Mouse (Mus musculus): ENCODE data around the gene Cul3. TPM values are rescaled to one million over a fixed set of nuclear protein-coding genes. Genes with fewer than 3 reads are reported as not detected.

The Cul3 gene
- 128 TPM for polyA plus RNA-seq (2015; fragmentation: Illumina TruSeq; extraction: RNeasy Lipid Tissue Mini Kit (QIAGEN cat#74804); ENCODE audit: low read depth, low replicate concordance)

DNA sequence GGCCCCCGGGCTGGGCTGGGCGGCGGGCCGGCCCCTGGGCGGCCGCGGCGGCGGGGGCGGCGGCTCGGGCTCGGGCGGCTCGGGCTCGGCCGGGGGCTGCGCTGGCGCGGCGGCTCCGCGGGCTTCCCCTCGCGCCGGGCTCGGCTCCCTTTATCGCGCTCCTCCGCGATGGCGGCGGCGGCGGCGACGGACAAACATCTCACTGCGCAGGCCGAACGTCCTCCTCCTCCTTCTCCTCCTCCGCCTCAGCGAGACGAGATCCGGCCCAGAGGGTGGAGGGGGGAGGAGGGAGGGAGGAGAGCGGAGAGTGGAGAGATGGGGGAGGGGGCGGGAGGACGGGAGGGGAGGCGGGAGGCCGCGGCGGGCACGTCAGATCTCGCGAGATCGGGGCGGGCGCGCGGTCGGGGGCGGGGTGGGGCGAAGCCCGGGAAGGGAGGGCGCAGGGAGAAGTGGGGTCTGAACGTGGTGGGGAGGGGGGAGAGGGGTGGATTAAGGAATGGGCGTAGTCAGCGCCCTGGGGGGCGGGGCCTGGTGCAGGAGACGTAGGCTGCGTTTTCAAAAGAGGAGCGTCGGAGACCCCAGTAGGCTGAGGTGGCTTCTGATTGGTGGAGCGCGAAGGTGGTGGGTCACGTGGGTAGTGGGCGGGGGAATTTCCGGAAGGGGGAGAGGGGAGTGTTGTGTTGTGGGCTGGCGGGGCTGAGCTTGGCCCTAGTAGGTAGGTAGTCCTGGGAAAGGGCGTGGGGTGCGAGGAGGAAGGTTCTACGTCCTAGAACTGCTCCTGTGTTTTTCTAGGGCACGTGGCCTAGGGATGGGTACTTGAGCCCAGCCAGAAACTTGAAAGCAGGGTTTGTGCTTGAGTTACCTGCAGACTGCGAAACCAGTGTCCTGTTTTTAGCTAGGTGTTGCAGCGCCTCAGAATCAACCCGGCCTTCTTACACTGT is at the start of gene Cul3:
Gene Cul3, minus strand, starts transcription at position 45 of the 941 bp plus-strand sequence.

GRCm38 (mm10) chr1:80218268-80218667 is 122.0 kb downstream of the Cul3 start, which contains the start of gene Fam124b:
Fam124b (minus strand) TSS chr1:80218473.

Other genes starting within 250 kb of the Cul3 start
- 0.25 TPM for gene Fam124b, start 122.0 kb downstream of the Cul3 start, polyA plus RNA-seq (2015; fragmentation: Illumina TruSeq; extraction: RNeasy Lipid Tissue Mini Kit (QIAGEN cat#74804); ENCODE audit: low read depth, low replicate concordance)
- not detected for gene Gm45261, start 121.0 kb upstream of the Cul3 start, polyA plus RNA-seq (2015; fragmentation: Illumina TruSeq; extraction: RNeasy Lipid Tissue Mini Kit (QIAGEN cat#74804); ENCODE audit: low read depth, low replicate concordance)